Mouse (Mus musculus): Measurements from ENCODE around the gene Fcgr4.

The Fcgr4 gene

GRCm38 (mm10) chr1:171016676-171017356, 1.9 kb upstream of the Fcgr4 start:
- no peak for DNase-seq

- DNase-seq = no peak
Observed at GRCm38 (mm10) chr1:171017468-171018158, 1.1 kb upstream of the Fcgr4 start.

GRCm38 (mm10) chr1:171019311-171019950, 711 bp downstream of the Fcgr4 start:
- DNase-seq = no peak

GRCm38 (mm10) chr1:171031752-171032151, 13.0 kb downstream of the Fcgr4 start:
- no peak for DNase-seq

GRCm38 (mm10) chr1:171032691-171033090, 14.0 kb downstream of the Fcgr4 start:
- no peak for DNase-seq

GRCm38 (mm10) chr1:171033196-171033595, 14.5 kb downstream of the Fcgr4 start:
- DNase-seq = peak; percentile 8

GRCm38 (mm10) chr1:171033756-171034155, 15.0 kb downstream of the Fcgr4 start:
- peak; percentile 88 for DNase-seq

- DNase-seq = no peak
Observed at GRCm38 (mm10) chr1:171034201-171034600, 15.5 kb downstream of the Fcgr4 start.

- no peak for DNase-seq
Observed at GRCm38 (mm10) chr1:171035611-171036010, 16.9 kb downstream of the Fcgr4 start.

GRCm38 (mm10) chr1:171036550-171037324, 18.0 kb downstream of the Fcgr4 start:
- DNase-seq = peak; percentile 72

- peak; percentile 88 for DNase-seq
Observed at GRCm38 (mm10) chr1:171037861-171038721, 19.4 kb downstream of the Fcgr4 start.

- no peak for DNase-seq
Observed at GRCm38 (mm10) chr1:171039135-171039534, 20.4 kb downstream of the Fcgr4 start.

GRCm38 (mm10) chr1:171039880-171040279, 21.2 kb downstream of the Fcgr4 start:
- DNase-seq = no peak

GRCm38 (mm10) chr1:171043594-171044153, 25.0 kb downstream of the Fcgr4 start:
- DNase-seq = no peak

- peak; percentile 92 for DNase-seq
Observed at GRCm38 (mm10) chr1:171044365-171045078, 25.8 kb downstream of the Fcgr4 start.

- no peak for DNase-seq
Observed at GRCm38 (mm10) chr1:171045079-171045465, 26.4 kb downstream of the Fcgr4 start.

GRCm38 (mm10) chr1:171046501-171046900, 27.8 kb downstream of the Fcgr4 start:
- DNase-seq = no peak

GRCm38 (mm10) chr1:171049263-171049662, 30.5 kb downstream of the Fcgr4 start:
- no peak for DNase-seq

GRCm38 (mm10) chr1:171050774-171051173, 32.1 kb downstream of the Fcgr4 start:
- DNase-seq = no peak

GRCm38 (mm10) chr1:171053305-171053704, 34.6 kb downstream of the Fcgr4 start:
- no peak for DNase-seq

GRCm38 (mm10) chr1:171057253-171057652, 38.5 kb downstream of the Fcgr4 start:
- DNase-seq = no peak
